Mouse (Mus musculus): Measurements from ENCODE around the gene Ribc1. TPM values are rescaled to one million over a fixed set of nuclear protein-coding genes. Genes with fewer than 3 reads are reported as not detected.

The Ribc1 gene
- polyA plus RNA-seq (2016; fragmentation: Nextera tagmentation; extraction: Ambion mirVana): 3.1 and 6.9 TPM in 2 replicates

DNA sequence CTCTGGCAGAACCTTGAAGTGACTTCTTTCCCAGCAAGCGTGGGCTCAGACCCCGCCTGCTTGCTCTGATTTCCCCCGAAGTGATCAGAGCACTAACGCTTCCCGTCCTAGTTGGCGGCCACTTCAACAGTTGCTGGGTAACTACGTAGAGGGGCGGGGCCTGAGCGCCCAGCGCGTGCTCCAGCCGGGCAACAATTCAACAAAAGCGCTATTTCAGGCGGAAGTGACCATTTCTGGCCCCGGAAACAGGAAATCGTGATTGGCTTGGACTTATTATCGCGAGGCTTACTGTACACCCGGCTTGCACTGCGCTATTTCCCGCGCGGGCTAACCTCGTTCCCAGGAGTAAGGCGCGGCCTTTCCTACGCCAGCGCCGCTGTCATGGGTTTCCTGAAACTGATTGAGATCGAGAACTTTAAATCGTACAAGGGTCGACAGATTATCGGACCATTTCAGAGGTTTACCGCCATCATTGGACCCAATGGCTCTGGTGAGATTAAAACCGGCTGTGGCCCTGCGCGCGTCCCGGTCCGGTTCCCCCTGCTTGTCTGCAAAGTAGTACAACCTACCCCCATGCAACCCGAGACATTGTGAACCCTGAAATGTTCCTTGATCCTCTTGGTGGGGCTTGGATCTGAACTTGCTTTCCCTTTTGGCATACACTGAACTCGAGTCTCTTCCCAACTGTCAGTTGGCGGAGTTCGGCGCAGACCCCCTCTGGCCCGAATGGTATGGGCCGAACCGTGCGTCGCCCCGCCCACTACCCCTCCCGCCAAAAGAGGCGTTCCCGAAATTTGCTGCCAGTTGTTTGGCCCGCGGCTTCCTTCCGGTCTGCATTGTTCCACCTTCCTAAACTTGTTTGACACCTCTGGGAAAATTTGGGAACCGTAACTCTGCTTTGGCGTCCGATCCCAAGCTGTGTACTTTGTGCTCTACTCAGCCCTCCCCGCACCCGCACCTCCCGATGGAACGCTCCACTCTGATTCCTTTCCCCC is at the start of gene Ribc1, which contains the start of gene Smc1a:
Gene Ribc1 (minus strand): TSS at position 145 of the 995 bp plus-strand sequence.
Gene Smc1a (plus strand): TSS at position 278 of the 995 bp plus-strand sequence.
- Histone ChIP-seq H3K4me1 (peaks cover 7% of the 10 kb centered on the region), H3K27me3 (peaks cover 55% of the 10 kb centered on the region), H3K4me3 (peak within 1 kb of the TSS; percentile 50), H3K4me2 (replicated peaks) (peak within 1 kb of the TSS; percentile 50), H3K9me3 (replicated peaks) (no peaks in the 10 kb centered on the region), H3K27ac (peak within 1 kb of the TSS; percentile 86), H3K36me3 (0 out of 2 replicates have a peak, but pooled peaks cover 7% of the 10 kb centered on the region), H3K9ac (peak within 1 kb of the TSS; percentile 59)
- ATAC-seq (ENCODE audit: low FRiP score): peak; percentile 99
- WGBS: 17% methylated on average over 63 of the region's 64 CpGs

DNA sequence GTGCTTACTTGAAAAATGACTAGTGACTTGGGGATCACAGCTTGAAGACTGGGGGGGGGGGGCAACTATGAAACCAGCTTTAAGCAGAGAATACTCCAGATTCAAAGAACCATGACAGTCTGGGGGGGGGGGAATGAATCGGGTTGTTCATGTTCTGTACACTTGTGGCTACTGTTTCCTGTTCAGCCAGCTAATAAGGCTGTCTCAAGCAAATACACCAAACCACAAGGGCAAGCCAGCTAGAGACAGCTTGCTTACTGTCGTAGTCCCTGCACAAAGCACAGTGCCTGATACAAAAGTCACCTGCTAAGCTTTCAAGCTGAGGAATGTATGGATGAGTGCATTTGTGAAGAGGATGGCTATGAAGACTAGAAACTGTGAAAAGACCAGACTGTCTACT is 49.6 kb upstream of the Ribc1 start:
- no peak overlapping the region for H3K4me3 ChIP-seq

DNA sequence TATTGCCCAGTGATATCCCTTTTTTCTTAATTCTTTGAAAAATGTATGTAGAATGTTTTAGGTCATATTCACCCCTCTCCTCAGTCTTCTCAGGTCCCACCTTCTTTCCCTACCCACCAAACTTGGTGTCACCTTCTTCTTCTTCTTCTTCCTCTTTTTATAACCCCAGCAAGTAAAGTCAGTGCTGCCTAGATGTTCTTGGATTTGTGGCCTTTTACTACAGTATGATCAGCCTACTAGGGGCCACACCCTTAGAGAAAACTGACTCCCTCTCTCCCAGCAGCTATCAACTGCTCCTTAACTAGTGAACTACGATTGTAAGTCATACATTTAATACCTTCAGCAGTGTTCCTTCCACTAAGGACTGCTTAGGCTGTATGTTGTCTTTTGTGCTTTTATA is 38.0 kb upstream of the Ribc1 start:
- no peak overlapping the region for H3K27ac ChIP-seq
- H3K27me3 ChIP-seq: peaks cover 42% of the 10 kb centered on the region
- H3K36me3 ChIP-seq: 0 out of 2 replicates have a peak, but pooled peaks cover 5% of the 10 kb centered on the region
- WGBS: 84% methylated on average over 1 of the region's 1 CpGs
- no peak for ATAC-seq (ENCODE audit: low FRiP score)
- H3K4me2 ChIP-seq (replicated peaks): no peak overlapping the region
- no peak overlapping the region for H3K4me3 ChIP-seq
- no peaks in the 10 kb centered on the region for H3K4me1 ChIP-seq
- no peaks in the 10 kb centered on the region for H3K9me3 ChIP-seq (replicated peaks)
- no peak overlapping the region for H3K9ac ChIP-seq

More for the DNA sequence above, 49.6 kb upstream of the Ribc1 start:
- Histone ChIP-seq H3K27me3 (peaks cover 74% of the 10 kb centered on the region), H3K9ac (no peak overlapping the region), H3K4me2 (replicated peaks) (no peak overlapping the region), H3K9me3 (replicated peaks) (no peaks in the 10 kb centered on the region), H3K36me3 (peaks cover 6% of the 10 kb centered on the region; the same call in 1 of the 2 replicates), H3K4me1 (no peaks in the 10 kb centered on the region), H3K27ac (no peak overlapping the region)
- 63% methylated on average over 2 of the region's 2 CpGs for WGBS
- no peak for ATAC-seq (ENCODE audit: low FRiP score)

- Histone ChIP-seq H3K27me3 (peaks cover 43% of the 10 kb centered on the region), H3K4me1 (no peaks in the 10 kb centered on the region), H3K4me2 (replicated peaks) (no peak overlapping the region), H3K4me3 (no peak overlapping the region), H3K9ac (no peak overlapping the region), H3K27ac (no peak overlapping the region), H3K36me3 (peaks cover 9% of the 10 kb centered on the region), H3K9me3 (replicated peaks) (no peaks in the 10 kb centered on the region)
- ATAC-seq (ENCODE audit: low FRiP score): no peak
- 67% methylated on average over 3 of the region's 3 CpGs for WGBS
These were observed 36.5 kb upstream of the Ribc1 start for GRCm38 (mm10) chrX:152052546-152052945.

DNA sequence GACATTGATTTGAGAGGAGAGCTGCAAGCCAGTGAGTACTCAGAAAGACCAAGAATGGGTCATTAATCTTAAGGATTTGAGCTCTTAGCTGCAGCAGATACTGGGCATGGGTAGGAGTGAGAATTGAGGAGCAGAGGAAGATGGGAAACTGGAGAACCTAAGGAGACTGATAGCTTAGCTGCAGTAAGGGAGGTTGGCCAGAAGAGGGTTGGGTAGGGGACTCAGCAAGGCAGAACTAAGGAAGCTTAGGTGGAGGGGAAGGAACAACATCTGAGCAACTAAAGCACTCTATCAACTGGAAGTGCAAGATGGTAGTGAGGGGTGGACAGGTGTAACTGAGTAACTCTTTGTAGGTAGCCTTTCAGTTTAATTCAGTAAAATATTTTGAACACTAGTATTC is 31.1 kb upstream of the Ribc1 start:
- H3K27ac ChIP-seq: no peak overlapping the region
- H3K4me3 ChIP-seq: no peak overlapping the region
- no peak for ATAC-seq (ENCODE audit: low FRiP score)
- H3K36me3 ChIP-seq: peaks cover 10% of the 10 kb centered on the region
- H3K9ac ChIP-seq: no peak overlapping the region
- peaks cover 39% of the 10 kb centered on the region for H3K27me3 ChIP-seq
- H3K9me3 ChIP-seq (replicated peaks): no peaks in the 10 kb centered on the region
- no peaks in the 10 kb centered on the region for H3K4me1 ChIP-seq
- no peak overlapping the region for H3K4me2 ChIP-seq (replicated peaks)

GRCm38 (mm10) chrX:152039865-152040264 is 23.8 kb upstream of the Ribc1 start:
- Histone ChIP-seq H3K4me2 (replicated peaks) (no peak overlapping the region), H3K9ac (no peak overlapping the region), H3K9me3 (replicated peaks) (no peaks in the 10 kb centered on the region), H3K36me3 (peaks cover 23% of the 10 kb centered on the region), H3K4me1 (no peaks in the 10 kb centered on the region), H3K27ac (no peak overlapping the region), H3K27me3 (peaks cover 52% of the 10 kb centered on the region), H3K4me3 (no peak overlapping the region)
- no peak for ATAC-seq (ENCODE audit: low FRiP score)

GRCm38 (mm10) chrX:152019294-152019693 is 3.2 kb upstream of the Ribc1 start:
- Histone ChIP-seq H3K4me2 (replicated peaks) (no peak overlapping the region), H3K36me3 (no peaks in the 10 kb centered on the region), H3K27ac (no peak overlapping the region), H3K4me3 (no peak overlapping the region), H3K4me1 (peaks cover 7% of the 10 kb centered on the region), H3K9me3 (replicated peaks) (no peaks in the 10 kb centered on the region), H3K27me3 (peaks cover 60% of the 10 kb centered on the region), H3K9ac (no peak overlapping the region)
- WGBS: 90% methylated on average over 2 of the region's 2 CpGs
- ATAC-seq (ENCODE audit: low FRiP score): no peak

DNA sequence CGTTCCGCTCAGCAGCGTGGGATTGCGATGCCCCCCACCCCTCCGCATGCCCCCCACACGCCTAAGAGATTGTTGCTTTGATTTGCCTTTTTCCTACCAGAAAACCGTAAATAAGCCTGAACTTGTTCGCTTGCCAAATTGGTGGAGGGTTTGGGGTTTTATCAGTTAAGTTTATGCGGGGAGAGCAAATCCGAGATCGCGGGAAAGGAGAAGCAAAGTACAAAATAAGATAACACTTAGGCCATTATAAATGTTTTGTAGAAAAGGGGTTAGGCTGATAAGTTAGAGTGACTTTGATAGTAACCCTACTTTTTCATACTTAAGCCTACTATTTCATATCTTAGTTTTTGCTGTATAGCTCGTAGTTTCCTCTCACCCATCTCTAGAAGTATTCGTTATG is 1.1 kb upstream of the Ribc1 start:
- Histone ChIP-seq H3K27me3 (peaks cover 54% of the 10 kb centered on the region), H3K27ac (no peak overlapping the region), H3K36me3 (0 out of 2 replicates have a peak, but pooled peaks cover 7% of the 10 kb centered on the region), H3K9me3 (replicated peaks) (no peaks in the 10 kb centered on the region), H3K4me3 (peak overlapping the region; percentile 50), H3K9ac (peak overlapping the region; percentile 59), H3K4me2 (replicated peaks) (peak overlapping the region; percentile 50), H3K4me1 (peaks cover 7% of the 10 kb centered on the region)
- WGBS: 27% methylated on average over 14 of the region's 14 CpGs
- no peak for ATAC-seq (ENCODE audit: low FRiP score)

DNA sequence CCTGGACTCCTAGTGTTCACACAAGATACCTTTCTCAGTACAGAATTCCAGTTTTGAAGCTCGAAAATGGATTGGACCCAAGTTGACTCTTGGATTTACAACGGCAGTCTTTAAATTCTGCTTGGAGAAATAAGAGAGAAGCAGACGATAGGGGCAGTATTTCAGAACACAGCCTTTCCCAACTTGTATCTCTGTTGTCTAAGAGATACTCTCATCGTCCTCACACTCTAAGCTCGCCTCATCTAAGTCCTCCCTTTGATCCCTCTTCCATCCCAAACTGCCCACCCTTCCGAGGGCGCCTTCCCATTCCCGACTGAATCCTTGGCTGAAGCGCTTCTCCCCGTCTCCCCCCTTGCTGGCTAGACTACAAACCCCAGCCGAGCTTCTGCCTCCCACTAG is 344 bp downstream of the Ribc1 start:
- Histone ChIP-seq H3K9ac (peak overlapping the region; percentile 48), H3K27me3 (peaks cover 57% of the 10 kb centered on the region), H3K9me3 (replicated peaks) (no peaks in the 10 kb centered on the region), H3K27ac (peak overlapping the region; percentile 86), H3K4me2 (replicated peaks) (peak overlapping the region; percentile 49), H3K4me1 (peaks cover 7% of the 10 kb centered on the region), H3K36me3 (0 out of 2 replicates have a peak, but pooled peaks cover 7% of the 10 kb centered on the region), H3K4me3 (peak overlapping the region; percentile 50)
- 27% methylated on average over 11 of the region's 11 CpGs for WGBS
- peak; percentile 49; the same call in 1 of the 2 replicates for ATAC-seq (ENCODE audit: low FRiP score)

GRCm38 (mm10) chrX:152007863-152008262 is 8.2 kb downstream of the Ribc1 start:
- Histone ChIP-seq H3K4me3 (no peak overlapping the region), H3K36me3 (0 out of 2 replicates have a peak, but pooled peaks cover 12% of the 10 kb centered on the region), H3K4me1 (no peaks in the 10 kb centered on the region), H3K9me3 (replicated peaks) (no peaks in the 10 kb centered on the region), H3K4me2 (replicated peaks) (no peak overlapping the region), H3K27ac (no peak overlapping the region), H3K27me3 (peaks cover 66% of the 10 kb centered on the region), H3K9ac (no peak overlapping the region)
- ATAC-seq (ENCODE audit: low FRiP score): no peak
- WGBS: 75% methylated on average over 1 of the region's 1 CpGs

GRCm38 (mm10) chrX:152002865-152003264 is 13.2 kb downstream of the Ribc1 start:
- H3K27ac ChIP-seq: no peak overlapping the region
- no peak overlapping the region for H3K9ac ChIP-seq
- H3K27me3 ChIP-seq: peaks cover 82% of the 10 kb centered on the region
- H3K4me3 ChIP-seq: peak overlapping the region; percentile 41; the same call in 1 of the 2 replicates
- no peaks in the 10 kb centered on the region for H3K4me1 ChIP-seq
- peak overlapping the region; percentile 61 for H3K4me2 ChIP-seq (replicated peaks)
- ATAC-seq (ENCODE audit: low FRiP score): no peak
- H3K36me3 ChIP-seq: 0 out of 2 replicates have a peak, but pooled peaks cover 12% of the 10 kb centered on the region
- WGBS: 80% methylated on average over 2 of the region's 2 CpGs
- no peaks in the 10 kb centered on the region for H3K9me3 ChIP-seq (replicated peaks)
